Mouse (Mus musculus) embryo, embryonic 10.5 days (tissue): ENCODE results near the gene Runx2.
A peak's percentile ranks its signal among the peaks of the same experiment; 100 is the strongest.

ENCODE experiments used
- DNase-seq: peaks from one replicate; pipeline ENCODE4 v3.0.0-alpha.2; 2015; ENCODE audit warnings: low spot score

Gene Runx2

DNA sequence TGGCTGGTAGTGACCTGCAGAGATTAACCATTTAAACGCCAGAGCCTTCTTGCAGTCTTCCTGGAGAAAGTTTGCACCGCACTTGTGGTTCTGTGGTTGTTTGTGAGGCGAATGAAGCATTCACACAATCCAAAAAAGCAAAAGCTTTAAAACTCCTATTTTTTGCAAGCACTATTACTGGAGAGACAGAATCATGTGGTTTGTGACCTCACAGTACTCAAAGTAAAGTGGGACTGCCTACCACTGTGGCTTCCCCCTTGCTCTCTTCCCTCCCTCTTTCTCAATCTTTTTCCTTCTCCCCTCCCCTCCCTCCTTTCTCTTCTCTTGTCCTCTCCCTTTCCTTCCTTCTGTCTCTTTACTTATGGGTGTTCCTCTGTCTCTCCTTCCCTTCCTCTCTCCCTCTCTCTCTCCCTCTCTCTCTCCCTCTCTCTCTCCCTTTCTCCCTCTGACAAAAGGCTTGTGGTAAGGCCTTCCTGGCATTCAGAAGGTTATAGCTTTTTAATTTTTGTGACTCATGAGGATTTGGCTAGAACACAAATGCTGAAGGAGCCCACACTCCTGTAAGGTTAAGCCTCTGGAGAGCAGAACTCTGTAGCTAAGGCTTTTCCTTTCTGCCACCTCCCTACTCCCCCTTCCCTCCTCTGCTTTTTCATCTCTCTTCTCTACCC lies at the start of gene Runx2:
TSS of gene Runx2 (minus strand) at position 290 of the 668 bp plus-strand sequence.
- DNase-seq: no peak

DNA sequence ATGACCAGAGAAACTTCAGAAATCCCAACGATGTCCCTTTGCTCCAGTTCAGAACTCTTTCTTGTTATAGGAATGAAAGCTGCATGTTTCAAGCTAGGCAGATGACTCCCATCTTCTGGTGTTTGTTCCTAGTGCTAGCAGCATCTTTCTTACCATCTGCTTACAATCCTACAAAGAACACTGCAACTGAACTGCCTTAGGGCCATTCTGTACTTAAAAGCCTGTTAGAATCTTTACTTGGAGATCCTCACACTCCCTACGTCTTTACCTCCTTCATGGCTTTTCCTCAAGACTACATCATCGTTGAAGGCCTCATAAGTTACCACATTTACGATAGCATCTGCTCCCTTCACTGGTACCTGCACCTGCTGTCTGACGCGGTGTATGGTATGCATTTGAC lies 48.6 kb upstream of the Runx2 start:
- no peak for DNase-seq

DNA sequence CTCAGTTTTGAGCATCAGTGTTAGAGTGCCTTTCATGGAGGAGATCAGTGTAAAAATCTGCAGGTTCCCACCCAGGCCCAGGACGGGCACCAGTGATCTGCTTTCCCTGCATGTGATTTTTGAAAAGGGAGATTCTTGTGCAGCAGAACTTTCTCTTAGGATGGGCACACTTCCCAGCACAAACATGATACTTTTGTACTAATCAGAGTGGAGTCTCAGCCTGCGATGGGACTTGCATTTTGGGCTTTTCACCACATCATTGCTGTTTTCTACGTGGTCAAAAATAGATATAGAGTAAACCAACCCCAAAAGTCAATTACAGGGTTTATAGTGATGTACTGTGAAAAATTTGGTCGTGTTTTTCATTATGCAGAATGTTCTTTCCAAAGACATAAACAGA lies 27.6 kb upstream of the Runx2 start:
- DNase-seq: no peak

DNA sequence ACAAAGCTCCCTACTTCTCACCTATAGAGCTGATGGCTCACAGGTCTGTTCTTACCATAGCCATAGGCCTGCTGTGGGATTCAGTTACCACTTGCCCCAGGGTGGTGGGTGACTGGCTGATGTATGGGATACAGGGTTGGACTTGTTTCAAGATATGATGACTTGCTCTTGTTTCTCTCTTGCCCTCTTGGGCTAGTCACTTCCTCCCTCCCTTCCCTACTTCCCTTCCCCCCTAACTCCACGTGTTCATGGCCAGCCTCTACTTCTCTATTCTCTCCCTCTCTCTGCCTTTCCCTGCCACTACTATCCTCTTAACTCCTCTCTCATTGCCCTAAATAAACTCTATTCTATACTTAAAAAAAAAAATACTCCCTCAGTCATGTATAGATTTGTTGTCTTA lies 16.6 kb upstream of the Runx2 start:
- DNase-seq: no peak

DNA sequence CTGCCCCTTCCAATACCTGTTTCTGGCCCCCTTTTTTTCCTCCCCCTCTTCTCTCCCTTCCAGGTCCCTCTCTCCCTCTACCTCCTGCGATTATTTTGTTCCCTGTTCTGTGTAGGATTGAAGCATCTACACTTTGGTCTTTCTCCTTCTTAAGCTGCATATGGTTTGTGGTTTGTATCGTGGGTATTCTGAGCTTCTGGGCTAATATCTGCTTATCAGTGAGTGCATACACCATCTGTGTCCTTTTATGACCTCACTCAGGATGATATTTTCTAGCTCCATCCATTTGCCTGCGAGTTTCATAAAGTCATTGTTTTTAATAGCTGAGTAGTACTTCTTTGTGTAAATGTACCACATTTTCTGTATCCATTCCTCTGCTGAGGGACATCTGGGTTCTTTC lies 15.0 kb upstream of the Runx2 start:
- DNase-seq: no peak

DNA sequence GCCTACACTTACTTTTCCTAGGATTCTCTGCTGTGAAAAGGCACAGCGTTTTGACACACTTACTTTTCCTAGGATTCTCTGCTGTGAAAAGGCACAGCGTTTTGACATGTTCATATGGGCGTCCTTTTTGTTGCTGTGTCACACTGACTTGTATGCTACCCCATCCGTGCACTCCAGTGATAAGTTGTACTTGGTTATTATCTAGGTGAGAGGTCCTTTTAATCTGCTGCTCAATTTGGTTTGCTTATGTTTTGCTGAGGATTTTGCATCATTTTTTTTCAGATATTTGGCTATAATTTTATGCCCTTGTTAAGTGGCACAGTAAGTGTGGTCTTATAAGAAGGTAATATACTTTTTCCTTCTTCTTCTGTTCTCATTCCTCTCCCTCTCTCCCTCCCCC lies 13.4 kb upstream of the Runx2 start:
- no peak for DNase-seq

DNA sequence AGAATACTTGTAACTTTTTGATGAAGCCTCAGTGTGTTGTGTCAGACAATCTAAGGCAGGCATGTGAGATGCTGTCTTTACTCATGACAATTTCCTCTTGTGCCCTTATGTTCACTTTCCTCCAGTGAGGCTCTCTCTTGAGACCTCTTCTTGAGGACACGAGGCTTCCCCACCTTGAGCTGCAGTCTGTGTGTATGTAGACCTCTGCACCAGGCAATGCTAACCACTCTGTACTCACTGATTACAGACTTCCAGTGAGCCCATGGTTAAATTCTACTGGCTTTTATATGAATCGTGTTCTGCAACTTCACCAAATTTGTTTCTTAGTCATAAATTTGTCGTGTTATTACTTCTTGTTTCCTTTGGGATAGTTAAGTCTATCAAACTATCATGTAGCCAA lies 12.5 kb upstream of the Runx2 start:
- DNase-seq: no peak

DNA sequence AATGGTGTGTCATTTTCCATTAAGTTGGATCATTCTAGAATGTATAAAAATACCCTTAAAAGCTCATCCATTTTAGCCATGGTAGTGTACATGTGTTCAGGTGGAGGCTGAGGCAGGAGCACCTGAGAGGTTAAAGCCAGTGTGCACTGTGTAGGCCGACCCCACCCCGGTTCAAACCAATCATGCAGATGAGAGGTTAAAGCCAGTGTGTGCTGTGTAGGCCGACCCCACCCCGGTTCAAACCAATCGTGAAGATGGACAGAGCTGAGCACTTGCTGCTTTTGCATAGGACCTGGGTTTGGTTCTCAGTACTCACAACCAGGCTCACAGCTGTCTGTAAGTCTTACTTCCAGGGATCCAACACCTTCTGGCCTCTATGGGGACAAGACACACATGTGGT lies 7.3 kb upstream of the Runx2 start:
- DNase-seq: no peak

DNA sequence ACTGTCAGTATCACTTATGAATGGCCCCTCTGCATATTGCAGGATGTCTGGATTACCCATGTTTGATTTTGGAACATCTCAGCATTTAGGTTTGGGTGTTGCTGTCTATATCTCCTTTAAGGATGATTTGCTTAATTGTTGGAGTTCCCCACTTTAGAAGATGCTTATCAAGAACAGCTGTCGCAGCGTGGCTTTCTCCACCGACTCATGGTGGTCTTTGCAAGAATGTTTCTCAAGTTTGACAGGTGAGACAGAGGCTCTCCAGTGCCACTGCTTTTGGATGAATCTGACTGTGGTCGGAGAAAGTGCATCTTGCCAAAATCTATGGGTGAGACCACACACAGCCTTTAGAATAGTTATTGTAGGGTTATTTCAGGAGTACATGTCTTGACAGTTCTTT lies 5.2 kb upstream of the Runx2 start:
- no peak for DNase-seq

DNA sequence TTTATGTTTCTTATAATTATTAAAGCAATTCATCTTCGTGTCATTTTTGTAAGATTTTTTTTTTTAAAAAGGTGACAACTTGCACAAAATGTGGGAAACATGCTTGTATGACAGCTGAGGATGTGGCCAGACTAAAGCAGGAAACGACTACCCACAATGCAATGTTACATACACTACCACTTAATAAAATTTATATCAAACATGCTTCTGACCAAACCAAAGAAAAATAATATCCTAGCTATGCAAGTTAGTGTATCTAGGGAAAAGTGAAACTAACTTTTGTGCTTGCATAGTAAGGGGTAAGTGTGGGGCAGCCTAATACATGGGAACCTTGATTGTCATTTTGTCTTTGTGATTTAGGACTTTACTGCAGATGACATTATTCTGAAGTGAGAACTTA lies 4.2 kb upstream of the Runx2 start:
- DNase-seq: no peak

DNA sequence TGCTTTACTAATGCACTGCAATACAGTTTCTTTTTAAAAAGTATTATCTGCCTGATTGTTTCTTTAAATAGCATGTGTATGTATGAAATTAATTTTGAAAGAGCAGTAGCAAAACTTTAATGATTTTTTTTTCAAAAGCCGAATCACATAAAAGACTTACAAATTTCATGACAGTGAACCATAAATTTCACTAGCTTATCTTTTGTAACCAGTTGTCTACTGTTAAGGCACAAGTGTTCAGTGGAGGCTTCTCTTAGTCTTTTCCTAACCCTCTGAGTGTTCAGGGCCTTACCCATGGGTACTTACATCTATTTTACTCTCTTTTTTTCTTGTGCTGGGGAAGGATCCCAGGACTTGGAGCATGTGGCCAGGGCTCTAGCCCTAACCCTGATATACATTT lies 7.6 kb downstream of the Runx2 start:
- no peak for DNase-seq

DNA sequence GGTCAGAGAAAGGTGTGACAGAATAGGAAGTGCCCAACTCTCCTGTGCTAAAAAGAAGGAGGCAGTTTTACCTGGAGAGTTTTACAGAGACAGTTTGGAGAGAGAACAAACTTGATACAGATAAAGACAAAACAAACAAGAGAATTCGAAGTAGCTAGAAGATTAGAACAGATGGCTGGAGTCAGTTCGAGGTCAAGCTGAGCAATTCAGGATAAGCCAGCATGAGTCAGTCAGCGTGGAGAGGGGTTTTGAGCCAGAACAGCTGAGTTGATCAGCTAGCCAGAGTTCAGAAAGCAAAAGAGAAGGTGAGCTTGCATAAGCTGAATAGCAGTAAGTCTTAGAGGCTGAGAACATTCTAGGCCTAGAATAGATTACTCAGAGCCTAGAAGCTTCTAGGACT lies 17.3 kb downstream of the Runx2 start:
- DNase-seq: no peak

DNA sequence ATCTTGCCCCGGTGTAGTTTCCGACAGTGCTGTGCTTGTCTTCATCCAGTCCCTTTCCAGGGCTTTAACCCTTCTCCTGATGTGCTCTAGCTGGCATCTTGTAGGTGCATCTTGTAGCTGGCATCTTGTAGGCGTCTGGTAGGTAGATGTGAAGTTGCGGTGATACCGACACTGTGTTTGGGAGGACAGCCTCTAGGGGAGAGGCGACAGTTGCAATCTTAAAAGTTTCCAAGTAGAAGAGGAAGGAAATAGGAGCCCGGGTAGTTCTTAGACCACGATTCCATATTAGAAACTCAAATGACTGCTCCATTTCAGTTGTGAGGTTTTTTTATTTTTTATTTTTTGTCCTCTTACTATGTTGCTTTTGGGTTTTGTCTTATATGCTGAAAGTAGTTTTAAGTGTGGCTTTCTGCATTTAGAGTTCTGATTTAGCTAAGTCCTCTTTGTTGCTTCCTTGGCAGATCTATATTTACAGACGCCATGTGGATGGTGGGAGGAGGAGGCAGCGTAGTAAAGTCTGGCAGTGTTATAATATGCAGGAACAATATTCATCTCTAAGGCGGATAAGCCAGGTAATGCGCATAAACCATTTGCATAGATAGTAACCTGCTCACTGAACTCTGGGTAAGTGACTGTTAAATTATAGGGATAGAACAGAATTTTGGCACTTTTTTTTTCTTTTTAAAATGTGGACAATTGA lies 22.2 kb downstream of the Runx2 start:
- no peak for DNase-seq

DNA sequence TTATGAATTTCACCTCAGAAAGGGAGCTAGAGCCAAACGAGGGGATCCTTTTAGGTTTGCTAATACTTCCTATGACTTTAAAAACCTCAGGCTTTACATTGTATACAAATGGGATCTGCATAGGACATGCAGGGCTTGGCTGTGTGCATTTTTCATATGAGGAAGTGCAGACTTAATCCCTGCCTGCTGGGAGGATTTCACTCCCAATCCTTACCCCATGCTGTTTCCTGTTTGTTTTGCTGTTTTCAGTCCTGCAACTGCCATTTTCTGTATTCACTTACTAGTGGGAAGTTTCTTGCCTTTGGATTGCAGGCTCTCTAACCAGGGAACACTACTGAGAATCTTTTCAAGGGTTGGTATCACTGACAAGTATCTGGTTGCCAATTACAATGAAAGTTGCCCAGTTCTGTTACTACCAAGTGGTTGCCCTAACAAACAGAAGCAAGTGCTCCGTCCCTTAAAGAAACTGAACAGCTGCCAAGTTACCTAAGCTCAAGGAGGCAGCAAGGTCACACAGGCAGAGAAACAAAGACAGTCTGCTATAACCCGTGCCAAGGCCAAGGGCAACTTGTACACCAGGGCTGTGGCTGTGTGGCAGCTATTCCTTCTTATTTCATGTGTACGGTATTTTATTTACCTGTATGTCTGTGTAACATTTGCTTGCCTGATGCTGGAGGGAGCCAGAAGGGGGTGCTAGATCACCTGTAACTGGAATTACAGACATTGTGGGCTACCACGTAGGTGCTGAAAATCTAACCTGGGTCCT lies 25.4 kb downstream of the Runx2 start:
- DNase-seq: no peak

DNA sequence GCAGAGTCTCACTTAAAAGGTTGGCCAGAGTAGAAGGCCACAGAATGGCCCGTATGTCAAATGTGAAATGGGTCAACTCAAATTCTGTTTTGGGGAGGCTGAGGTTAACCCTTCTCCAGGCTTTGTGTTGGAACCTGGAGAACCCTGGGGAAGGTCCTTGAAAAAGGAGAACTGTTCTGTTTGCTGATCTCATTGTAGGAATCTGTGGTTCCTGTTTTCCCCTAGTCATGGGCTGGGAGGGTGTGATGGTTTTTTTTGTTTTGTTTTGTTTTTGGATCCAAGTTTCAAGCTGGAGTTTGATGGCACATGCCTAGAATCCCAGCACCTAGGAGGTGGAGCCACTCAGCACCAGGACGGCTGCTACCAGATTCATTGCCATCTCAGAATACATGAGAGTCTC lies 31.5 kb downstream of the Runx2 start:
- no peak for DNase-seq

DNA sequence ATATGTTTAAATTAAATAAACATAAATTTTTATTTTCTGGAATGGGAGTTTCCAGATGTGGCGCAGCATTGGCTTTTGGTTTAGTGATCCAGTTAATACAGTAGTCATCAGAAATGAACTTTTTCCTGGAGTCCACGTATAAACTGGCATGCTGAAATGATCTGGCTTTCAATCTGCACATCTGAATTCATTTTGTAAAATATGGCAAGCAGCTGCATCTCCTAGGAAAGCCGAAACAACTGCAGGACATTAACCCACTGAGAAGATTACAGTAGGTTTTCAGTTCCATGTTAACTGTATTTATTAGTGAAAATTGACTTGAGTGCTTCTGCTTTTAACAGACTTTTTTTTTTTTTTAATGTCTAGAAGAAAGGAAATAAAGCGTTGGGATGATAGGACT lies 32.2 kb downstream of the Runx2 start:
- DNase-seq: no peak

DNA sequence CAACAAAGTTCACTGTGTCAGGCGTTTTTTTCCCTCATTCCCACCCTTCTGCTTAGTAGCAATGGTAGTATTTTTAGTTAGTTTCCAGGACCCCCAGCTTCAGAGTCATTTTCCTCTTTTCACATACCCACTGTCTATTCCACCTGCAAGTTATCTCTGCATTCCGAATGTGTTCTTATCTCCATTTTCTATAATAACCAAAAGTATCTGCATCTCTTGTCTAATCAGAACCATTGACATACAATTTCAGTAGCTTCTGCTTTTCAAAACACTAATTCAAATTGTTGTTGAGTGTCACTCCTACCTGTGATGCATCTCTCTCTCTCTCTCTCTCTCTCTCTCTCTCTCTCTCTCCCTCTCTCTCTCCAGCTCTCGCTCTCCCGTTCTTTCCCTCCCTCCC lies 34.2 kb downstream of the Runx2 start:
- no peak for DNase-seq

DNA sequence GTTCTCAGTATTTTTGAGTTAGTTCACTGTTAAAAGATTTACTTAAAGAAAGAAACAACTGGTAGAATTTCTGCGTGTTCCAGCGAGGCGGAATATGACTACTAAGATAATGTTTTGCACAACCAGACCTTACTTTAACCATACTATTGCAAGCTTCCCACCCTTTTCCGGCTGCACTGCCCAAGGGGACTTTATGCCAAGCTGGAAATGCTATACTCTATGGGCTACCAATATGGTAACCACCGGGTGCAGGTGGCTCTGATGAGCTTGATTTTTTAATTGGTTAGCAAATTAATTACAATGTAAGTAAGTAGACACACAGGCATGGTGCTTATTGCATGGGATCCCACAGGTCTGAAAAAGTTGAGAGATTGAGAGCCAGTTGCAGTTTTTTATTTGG lies 36.5 kb downstream of the Runx2 start:
- no peak for DNase-seq

DNA sequence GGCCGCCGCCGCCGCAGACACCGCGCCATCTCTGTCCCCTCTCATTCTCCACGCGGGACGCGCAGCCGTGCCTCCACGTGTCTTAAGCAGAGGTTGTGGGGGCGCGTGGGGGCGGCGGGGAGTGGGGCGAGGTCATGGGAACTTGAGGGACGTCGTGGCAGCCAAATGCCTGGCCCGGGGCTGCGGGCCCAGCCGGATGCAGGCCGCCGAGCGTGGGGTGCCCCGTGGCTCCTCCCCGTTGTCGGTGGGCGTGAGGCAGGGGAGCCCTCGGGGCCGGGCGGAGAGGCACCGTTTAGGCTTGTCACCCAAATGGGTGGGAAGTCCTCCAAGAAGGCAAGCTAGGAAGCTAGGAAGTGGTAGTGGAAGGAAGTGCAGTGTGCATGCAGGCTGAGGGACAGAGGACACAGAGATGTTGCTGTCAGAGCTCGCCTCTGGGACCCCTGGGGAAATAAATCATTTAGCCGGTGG lies 37.2 kb downstream of the Runx2 start:
- DNase-seq: peak; percentile 71

DNA sequence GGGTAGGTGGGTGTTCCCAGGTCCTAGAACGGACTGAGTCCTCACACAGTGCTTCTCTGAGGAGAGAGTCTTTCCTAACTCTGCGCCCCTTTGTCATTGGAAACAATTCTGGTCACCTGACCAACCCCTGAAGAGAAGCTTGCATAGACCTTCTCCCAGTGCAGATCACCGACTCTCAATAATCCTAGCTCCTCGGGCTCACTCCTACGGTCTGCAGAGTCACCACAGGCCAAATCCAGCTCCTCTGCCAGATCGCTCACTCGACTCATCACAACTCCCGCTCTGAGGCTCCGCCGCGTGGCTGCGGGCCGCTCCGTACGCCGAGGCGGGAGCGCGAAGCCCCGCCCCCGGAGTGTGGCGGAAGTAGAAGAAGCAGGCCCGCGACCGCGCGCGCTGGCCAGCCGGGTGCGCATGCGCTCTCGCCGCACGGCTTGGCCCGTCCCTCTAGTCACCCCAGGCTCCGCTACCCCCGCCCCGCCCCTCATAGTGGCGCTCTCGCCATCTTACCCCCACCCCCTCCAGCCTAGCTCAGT lies 37.8 kb downstream of the Runx2 start, which contains the start of gene Supt3:
TSS of gene Supt3 (plus strand) at position 415 of the 533 bp plus-strand sequence.
- DNase-seq: peak; percentile 96

DNA sequence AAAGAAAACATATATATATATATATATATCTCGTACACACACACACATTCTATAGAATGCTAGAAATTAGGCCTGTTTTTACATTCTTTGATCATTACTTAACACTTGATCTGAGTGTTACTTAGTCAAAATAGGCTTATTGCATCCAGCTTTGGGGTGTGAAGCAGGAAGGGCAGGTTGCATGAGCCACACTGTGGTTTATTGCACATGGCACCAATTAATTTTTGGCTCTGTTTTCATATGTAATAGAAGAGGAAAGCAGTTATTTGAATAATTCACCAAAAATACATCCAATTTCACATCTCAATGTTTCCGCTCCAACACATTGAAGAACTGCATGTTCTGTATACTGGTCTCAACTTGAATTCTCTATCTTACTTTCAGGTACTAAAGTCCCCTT lies 42.0 kb downstream of the Runx2 start:
- no peak for DNase-seq

DNA sequence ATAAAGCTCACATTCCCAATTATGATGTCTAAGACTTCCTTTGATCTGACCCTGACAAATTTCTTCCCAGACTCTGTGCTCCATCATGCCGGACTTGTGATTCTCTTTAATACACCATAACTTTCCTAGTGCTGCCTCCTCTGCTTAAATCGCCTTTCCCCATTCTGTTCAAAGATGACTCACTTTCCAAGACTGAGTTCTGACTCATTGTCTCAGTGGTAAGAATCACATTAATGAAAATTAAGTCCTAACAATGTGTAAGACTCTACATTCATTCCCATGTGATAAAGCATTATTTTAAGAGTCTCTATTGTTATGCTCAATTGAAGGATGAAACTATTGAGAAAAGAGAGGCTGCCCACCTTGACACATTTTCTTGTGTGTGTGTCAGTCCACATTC lies 43.7 kb downstream of the Runx2 start:
- no peak for DNase-seq

DNA sequence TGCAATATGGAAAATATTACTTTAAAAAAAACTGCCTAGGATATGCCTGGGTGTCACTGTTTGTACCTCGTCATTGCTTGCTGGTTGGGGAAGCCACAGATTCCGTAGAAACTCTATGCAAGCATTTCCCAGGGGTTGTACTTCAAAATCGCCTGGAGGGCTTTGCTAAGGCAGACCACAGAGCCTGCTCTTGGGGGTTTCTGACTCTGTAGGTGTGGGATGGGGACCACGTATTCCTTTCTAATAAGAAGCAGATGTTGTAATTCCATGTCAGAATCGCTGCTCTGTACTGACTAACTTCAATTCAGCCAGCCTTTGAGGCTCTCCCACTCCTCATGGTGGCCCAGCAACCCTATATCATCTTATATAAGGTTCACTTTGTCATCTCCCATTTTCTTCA lies 46.1 kb downstream of the Runx2 start:
- DNase-seq: peak; percentile 17
